Mouse (Mus musculus) liver, embryonic 15.5 days (tissue): ENCODE measurements around the gene Cstad. TPM values are rescaled to one million over a fixed set of nuclear protein-coding genes. Genes with fewer than 3 reads are reported as not detected.

Experiments used
- ATAC-seq: fragments of 200-750 bp; cut with Nextera tagmentation; 2 replicates; pipeline ENCODE4 v1.8.0; 2017; ENCODE audit warnings: moderate number of reproducible peaks, mild to moderate bottlenecking, moderate library complexity; ENCODE audit not compliant: insufficient read depth
- H3K27ac ChIP-seq: fragments of 300-500 bp; sonication (generic); replicated peaks from 2 replicates; pipeline ENCODE4 v1.5.1; 2015; ENCODE audit warnings: mild to moderate bottlenecking, inconsistent platforms
- H3K27me3 ChIP-seq: fragments of 300-500 bp; sonication (generic); 2 replicates; pipeline ENCODE4 v1.6.1; 2015; ENCODE audit warnings: mild to moderate bottlenecking, inconsistent platforms
- H3K36me3 ChIP-seq: fragments of 300-500 bp; sonication (generic); replicated peaks from 2 replicates; pipeline ENCODE4 v1.6.1; 2015; ENCODE audit warnings: moderate library complexity, mild to moderate bottlenecking, inconsistent platforms
- H3K4me1 ChIP-seq: fragments of 300-500 bp; sonication (generic); replicated peaks from 2 replicates; pipeline ENCODE4 v1.6.1; 2015; ENCODE audit warnings: inconsistent platforms
- H3K4me2 ChIP-seq: fragments of 300-500 bp; sonication (generic); 2 replicates; pipeline ENCODE4 v1.6.1; 2015; ENCODE audit warnings: moderate library complexity, mild to moderate bottlenecking, inconsistent platforms
- H3K4me3 ChIP-seq: fragments of 300-500 bp; sonication (generic); replicated peaks from 2 replicates; pipeline ENCODE4 v1.5.1; 2015; ENCODE audit warnings: mild to moderate bottlenecking, inconsistent platforms
- H3K9ac ChIP-seq: fragments of 300-500 bp; sonication (generic); 2 replicates; pipeline ENCODE4 v1.6.1; 2015; ENCODE audit warnings: moderate library complexity, mild to moderate bottlenecking, inconsistent platforms
- H3K9me3 ChIP-seq: fragments of 300-500 bp; sonication (generic); replicated peaks from 2 replicates; pipeline ENCODE4 v1.6.1; 2016; ENCODE audit warnings: inconsistent platforms
- WGBS: fragments of 180-500 bp; shearing (Covaris S2); methylation state at CpG from one replicate; pipeline ENCODE4 v1.1.7; 2015; ENCODE audit warnings: mixed read lengths; ENCODE audit not compliant: insufficient replicate concordance; 5-methylcytosine and 5-hydroxymethylcytosine counted together
- polyA plus RNA-seq: library from polyadenylated mRNA; unstranded; fragments of >200 nt; fragmentation: Nextera tagmentation; extraction: Ambion mirVana; gene quantifications from 2 replicates; pipeline ENCODE4 v1.2.1, GENCODE M21; 2015

The Cstad gene
- polyA plus RNA-seq, 1 experiment from 2014 or later, result not detected

DNA sequence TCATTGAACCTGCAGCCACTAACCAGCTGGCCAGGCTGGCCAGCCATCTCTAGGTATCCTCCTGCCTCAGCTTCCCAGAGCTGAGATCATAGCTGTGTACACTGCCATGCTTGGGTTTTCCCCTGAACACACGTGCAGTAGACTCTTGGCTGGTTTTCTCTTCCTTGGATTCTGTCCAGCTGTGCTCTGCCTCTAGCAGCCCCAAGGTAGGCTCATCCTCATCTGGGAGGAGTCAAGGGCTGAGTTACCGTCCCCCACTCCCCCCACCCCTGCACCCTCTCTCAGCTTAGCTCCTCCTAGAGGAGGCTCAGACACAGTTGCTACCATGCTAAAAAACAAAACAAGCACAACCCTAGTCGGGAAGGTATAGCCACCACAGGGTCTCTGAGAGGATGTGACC, 4.8 kb downstream of the Cstad start:
- WGBS, result 27% methylated on average over 3 of the region's 3 CpGs
- H3K9me3 ChIP-seq, result no peaks in the 10 kb centered on the region
- peaks cover 40% of the 10 kb centered on the region for H3K27me3 ChIP-seq
- no peak for ATAC-seq
- no peak overlapping the region for H3K4me2 ChIP-seq
- H3K4me3 ChIP-seq, result no peak overlapping the region
- no peak overlapping the region for H3K27ac ChIP-seq
- no peaks in the 10 kb centered on the region for H3K36me3 ChIP-seq
- no peak overlapping the region for H3K9ac ChIP-seq
- peaks cover 38% of the 10 kb centered on the region for H3K4me1 ChIP-seq

DNA sequence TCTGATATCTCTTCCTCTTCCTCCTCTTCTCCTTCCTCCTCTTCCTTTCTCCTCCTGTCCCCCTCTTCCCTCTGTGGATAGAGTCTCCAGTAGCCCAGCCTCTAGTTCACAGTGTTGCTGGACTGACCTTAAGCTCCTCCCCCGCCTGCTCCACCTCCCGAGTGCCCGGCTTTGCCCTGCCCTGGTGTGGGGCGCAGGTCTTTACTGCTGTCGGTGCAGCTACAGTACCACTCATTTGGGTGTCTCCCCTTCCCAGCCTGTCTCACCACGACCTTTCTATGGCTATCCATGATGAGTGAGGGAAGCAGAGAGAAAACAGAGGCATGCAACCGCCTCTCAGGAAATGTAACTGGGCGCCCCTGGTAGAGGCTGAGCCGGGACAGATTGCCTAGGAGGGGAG, 5.5 kb downstream of the Cstad start:
- no peak overlapping the region for H3K9ac ChIP-seq
- no peak overlapping the region for H3K4me3 ChIP-seq
- peaks cover 47% of the 10 kb centered on the region for H3K27me3 ChIP-seq
- peak overlapping the region; percentile 45 for H3K4me2 ChIP-seq
- no peaks in the 10 kb centered on the region for H3K9me3 ChIP-seq
- H3K36me3 ChIP-seq, result no peaks in the 10 kb centered on the region
- no peak for ATAC-seq
- H3K4me1 ChIP-seq, result peaks cover 38% of the 10 kb centered on the region
- 5% methylated on average over 9 of the region's 9 CpGs for WGBS
- H3K27ac ChIP-seq, result no peak overlapping the region

DNA sequence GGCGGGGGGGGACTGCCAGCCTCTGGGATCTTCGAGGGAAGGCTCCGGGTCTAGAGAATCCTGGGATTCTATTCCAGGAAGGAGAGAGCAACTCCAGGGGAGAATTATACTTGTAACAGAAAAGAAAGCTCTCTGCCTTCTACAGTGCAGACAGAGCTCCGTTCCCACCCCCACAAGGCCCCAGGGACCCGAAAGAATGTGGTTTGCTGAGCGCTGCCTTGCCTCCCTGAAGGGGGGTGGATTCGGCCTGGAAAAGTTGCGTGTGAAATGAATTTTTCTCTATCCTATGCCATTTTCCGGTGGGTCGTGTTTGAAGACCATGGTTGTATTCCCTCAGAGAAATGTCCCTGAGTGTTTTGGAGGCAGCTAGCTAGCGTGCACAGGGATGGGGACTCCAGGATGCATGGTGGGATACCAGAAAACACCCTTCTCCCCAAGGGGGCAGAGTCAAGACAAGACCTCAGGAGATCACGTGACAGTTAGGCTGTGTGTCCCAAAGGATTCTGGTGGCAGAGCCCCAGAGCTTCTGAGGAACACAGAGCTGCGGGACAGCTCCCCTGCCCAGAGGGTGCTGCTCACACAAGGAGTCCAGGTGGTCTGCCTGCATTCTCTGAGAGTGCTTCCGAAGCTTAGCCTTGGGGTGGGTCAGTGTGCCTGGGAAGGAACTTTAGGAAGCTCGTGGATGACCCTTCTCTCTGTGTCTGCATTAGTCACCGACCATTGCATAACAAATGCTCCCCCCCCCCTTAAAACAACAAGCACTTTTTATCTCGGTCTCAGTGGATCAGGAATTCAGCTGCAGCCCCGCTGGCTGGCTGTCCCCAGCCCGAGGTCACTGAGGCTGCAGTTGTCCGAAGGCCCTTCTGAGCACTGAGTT, 6.4 kb downstream of the Cstad start:
- no peak overlapping the region for H3K4me3 ChIP-seq
- WGBS, result 18% methylated on average over 20 of the region's 20 CpGs
- H3K27ac ChIP-seq, result no peak overlapping the region
- H3K4me1 ChIP-seq, result peaks cover 38% of the 10 kb centered on the region
- ATAC-seq, result no peak
- H3K9ac ChIP-seq, result no peak overlapping the region
- H3K36me3 ChIP-seq, result no peaks in the 10 kb centered on the region
- H3K4me2 ChIP-seq, result peak overlapping the region; percentile 45; the same call in 1 of the 2 replicates
- H3K9me3 ChIP-seq, result no peaks in the 10 kb centered on the region
- H3K27me3 ChIP-seq, result peaks cover 56% of the 10 kb centered on the region

DNA sequence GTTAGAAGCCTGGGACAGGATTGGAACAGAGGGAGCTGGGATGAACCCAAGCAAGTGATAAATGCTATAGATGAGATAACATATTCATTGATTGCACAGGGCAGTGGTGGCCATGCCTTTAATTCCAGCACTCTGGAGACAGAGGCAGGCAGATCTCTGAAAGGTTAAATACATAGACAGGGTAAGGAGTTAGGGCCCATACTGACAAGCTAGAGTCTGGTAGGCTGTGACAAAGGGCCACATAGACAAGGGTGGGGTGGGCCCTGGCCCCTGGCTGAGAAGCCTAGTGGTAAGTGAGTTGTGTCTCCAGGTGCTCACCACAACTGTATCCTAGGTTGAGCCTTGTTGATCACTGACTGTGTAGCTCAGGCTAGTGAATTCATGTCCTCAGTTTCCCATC, 7.6 kb downstream of the Cstad start:
- Histone ChIP-seq H3K4me3 (no peak overlapping the region), H3K4me1 (peaks cover 38% of the 10 kb centered on the region), H3K9ac (no peak overlapping the region), H3K36me3 (no peaks in the 10 kb centered on the region), H3K4me2 (no peak overlapping the region), H3K9me3 (no peaks in the 10 kb centered on the region), H3K27me3 (peaks cover 67% of the 10 kb centered on the region), H3K27ac (no peak overlapping the region)
- no peak for ATAC-seq

DNA sequence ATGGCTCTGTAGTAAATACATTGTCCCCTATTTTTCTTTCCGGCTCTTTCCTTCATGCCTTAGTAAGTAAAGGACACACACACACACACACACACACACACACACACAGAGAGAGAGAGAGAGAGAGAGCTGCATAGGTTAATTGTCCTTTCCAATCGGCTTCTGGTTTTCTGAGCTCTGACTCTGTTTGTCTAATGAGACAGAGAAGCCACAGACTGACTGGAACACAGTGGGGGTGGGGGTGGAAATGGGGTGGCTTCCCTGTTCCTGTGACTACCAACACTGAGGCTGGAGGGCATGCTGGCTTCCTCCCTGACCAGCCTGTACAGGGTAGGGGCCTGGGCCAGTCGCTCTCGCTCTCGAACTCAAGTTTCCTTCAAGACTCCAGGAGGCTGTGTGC, 8.9 kb downstream of the Cstad start:
- peaks cover 71% of the 10 kb centered on the region for H3K27me3 ChIP-seq
- H3K9me3 ChIP-seq, result no peaks in the 10 kb centered on the region
- H3K4me1 ChIP-seq, result peaks cover 38% of the 10 kb centered on the region
- no peak overlapping the region for H3K27ac ChIP-seq
- no peak overlapping the region for H3K9ac ChIP-seq
- no peak overlapping the region for H3K4me2 ChIP-seq
- ATAC-seq, result no peak
- no peaks in the 10 kb centered on the region for H3K36me3 ChIP-seq
- no peak overlapping the region for H3K4me3 ChIP-seq
- 52% methylated on average over 5 of the region's 5 CpGs for WGBS

DNA sequence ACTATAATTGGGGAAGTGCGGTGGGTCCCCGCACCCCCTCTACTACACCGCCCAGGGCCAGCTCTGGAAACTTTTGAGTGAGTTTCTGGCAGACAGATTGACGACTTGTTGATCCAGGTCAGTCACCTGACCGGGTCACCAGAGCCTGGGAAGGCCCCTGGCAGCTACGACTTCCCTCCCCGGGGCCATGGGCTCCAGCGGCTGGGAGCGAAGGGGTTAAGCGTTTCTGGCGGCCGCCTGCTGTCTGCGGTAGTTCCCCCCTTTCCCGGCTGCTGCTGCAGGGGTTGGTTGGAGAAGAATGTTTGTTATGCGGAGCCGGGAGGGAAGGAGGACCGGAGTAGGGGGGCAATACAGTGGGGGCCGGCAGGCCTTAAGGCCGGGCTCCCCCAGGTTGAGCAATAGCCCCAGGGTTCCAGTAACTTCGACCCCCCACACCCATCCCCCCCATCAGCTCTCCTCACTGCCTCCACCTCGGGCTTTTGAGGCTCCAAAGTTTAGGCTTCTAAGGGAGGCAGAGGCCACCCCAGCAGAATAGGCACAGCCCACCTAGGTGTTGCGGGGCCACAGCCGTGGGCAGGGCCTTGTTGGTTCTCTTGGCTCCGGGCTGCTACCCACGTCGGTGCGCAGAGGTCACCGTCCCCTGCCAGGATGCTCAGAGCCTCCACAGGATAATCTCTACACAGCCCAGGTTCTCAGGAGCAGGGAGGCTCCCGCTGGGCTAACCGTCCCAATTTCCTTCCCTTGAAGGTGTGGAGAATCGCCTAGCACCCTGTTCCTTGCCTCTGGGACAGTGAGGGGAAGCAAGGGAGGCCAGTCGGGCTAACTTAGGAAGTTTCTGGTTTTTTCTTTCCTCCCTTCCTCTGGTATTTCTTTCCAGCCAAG, 10.3 kb downstream of the Cstad start:
- Histone ChIP-seq H3K9ac (no peak overlapping the region), H3K27me3 (peaks cover 66% of the 10 kb centered on the region), H3K36me3 (no peaks in the 10 kb centered on the region), H3K9me3 (no peaks in the 10 kb centered on the region), H3K4me1 (peaks cover 38% of the 10 kb centered on the region), H3K4me2 (peak overlapping the region; percentile 36), H3K27ac (no peak overlapping the region), H3K4me3 (no peak overlapping the region)
- ATAC-seq, result peak; percentile 12; the same call in 1 of the 2 replicates
- 4% methylated on average over 29 of the region's 32 CpGs for whole genome bisulfite sequencing

DNA sequence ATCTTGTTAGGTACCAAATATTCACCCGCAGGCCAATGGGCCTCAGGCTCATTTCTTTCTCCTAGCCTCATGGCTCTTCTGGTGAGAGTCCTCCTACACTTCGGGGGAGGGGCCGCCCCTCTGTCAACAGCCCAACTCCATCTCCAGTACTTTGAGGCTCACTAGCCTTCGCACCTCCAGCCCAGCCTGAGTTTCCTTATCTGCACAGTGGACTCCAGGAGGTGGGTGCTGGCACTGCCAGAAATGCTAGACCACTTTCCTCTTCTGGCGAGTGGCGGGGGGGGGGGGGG, 10.9 kb downstream of the Cstad start:
- no peak overlapping the region for H3K4me3 ChIP-seq
- peaks cover 60% of the 10 kb centered on the region for H3K27me3 ChIP-seq
- no peak overlapping the region for H3K9ac ChIP-seq
- H3K9me3 ChIP-seq, result no peaks in the 10 kb centered on the region
- H3K4me2 ChIP-seq, result no peak overlapping the region
- 12% methylated on average over 4 of the region's 6 CpGs for WGBS
- no peak overlapping the region for H3K27ac ChIP-seq
- H3K36me3 ChIP-seq, result no peaks in the 10 kb centered on the region
- H3K4me1 ChIP-seq, result peaks cover 33% of the 10 kb centered on the region
- no peak for ATAC-seq

DNA sequence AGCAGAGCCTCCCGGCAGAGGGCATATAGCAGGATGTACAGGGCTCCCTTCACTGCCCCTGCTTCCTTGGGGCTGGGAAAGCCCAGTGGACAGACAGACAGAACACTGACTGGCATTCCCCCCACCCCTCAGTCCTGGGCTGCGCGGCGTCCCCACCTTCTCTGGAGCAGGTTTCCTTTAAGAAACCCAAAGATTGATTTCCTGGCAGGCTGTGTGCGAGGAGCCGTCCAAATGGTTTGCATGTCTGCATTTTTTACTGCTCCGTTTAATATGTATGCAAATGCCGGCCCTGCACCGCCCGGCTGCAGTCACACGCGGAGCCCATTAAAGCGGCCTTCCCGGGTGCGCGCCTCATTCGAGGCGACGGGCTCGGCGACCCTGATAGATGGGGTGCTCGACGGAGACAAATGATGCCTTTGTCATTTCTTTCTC, 11.8 kb downstream of the Cstad start:
- Histone ChIP-seq H3K9me3 (no peaks in the 10 kb centered on the region), H3K4me1 (peaks cover 23% of the 10 kb centered on the region), H3K27me3 (peaks cover 51% of the 10 kb centered on the region), H3K36me3 (no peaks in the 10 kb centered on the region), H3K4me3 (no peak overlapping the region), H3K27ac (no peak overlapping the region), H3K9ac (no peak overlapping the region), H3K4me2 (no peak overlapping the region)
- 49% methylated on average over 23 of the region's 23 CpGs for WGBS
- ATAC-seq, result no peak

DNA sequence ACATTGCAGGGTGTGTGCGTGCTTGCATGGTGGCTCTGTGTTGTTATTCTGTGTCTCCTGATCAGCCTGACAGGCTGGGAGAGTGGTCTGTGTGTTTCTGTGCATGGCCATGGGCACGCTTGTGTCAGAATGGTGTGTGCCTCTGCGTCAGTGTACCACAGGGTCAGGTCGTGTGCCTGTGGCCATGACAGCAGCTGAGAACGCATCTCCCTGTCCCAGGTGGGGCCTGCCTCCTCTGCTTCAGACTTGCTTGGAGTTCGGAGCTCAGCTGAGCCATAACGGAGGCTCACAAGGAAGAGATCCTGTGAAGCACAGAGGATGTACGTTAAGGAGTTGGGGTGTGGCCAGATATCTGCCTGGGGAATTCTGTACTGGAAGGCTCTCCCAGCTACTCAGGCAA, 13.1 kb downstream of the Cstad start:
- Histone ChIP-seq H3K27ac (no peak overlapping the region), H3K36me3 (no peaks in the 10 kb centered on the region), H3K4me1 (peaks cover 23% of the 10 kb centered on the region), H3K4me3 (no peak overlapping the region), H3K27me3 (peaks cover 46% of the 10 kb centered on the region), H3K4me2 (no peak overlapping the region), H3K9me3 (no peaks in the 10 kb centered on the region), H3K9ac (no peak overlapping the region)
- ATAC-seq, result no peak
- 60% methylated on average over 8 of the region's 8 CpGs for WGBS

DNA sequence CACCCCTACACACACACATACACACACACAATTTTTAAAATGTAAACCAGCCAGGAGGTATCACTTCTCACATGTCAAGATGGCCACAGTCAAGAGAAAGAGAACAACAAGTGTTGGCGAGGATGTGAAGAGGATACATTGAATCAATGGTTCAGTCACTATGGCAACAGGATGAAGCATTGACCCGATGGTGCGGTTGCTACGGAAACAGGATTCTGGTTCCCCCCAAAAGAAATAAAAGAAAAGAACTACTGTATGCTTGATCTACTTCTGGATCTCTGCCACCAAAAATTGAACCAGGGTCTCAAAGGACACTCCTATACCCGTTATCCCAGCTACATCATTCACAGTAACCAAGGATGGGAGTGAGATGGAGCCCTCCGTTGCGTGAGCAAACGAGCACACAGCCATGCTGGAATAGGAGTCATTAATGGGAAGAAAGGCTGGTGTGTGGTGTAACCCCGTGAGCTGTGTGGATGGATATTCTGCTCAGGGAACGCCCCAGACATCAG, 13.9 kb downstream of the Cstad start:
- no peaks in the 10 kb centered on the region for H3K9me3 ChIP-seq
- no peak overlapping the region for H3K27ac ChIP-seq
- peaks cover 44% of the 10 kb centered on the region for H3K27me3 ChIP-seq
- H3K4me1 ChIP-seq, result peaks cover 19% of the 10 kb centered on the region
- H3K36me3 ChIP-seq, result no peaks in the 10 kb centered on the region
- WGBS, result 69% methylated on average over 10 of the region's 10 CpGs
- H3K4me2 ChIP-seq, result no peak overlapping the region
- no peak for ATAC-seq
- H3K4me3 ChIP-seq, result no peak overlapping the region
- H3K9ac ChIP-seq, result no peak overlapping the region

DNA sequence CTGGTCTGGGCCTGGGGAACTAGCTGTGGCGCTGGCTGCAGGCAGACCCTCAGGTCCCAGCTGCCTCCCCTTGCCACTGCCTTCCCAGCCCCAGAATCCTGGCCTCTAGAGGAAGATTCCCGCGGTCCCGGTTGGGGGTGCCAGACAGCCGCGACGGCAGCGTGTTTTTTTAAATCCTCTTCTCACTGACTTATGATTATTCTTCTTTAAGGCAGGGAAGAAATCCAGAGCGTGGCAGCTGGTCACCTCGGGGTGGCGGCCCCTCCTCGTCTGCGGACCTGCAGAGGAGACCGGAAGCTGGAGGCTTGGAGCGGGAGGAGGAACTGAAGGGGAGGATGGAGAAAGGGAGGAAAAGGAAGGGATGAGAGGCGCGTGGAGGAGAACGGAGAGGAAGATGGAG, 18.7 kb downstream of the Cstad start:
- H3K27ac ChIP-seq, result no peak overlapping the region
- H3K36me3 ChIP-seq, result no peaks in the 10 kb centered on the region
- peak overlapping the region; percentile 20 for H3K4me2 ChIP-seq
- H3K27me3 ChIP-seq, result peaks cover 4% of the 10 kb centered on the region; the same call in 1 of the 2 replicates
- H3K4me1 ChIP-seq, result peaks cover 8% of the 10 kb centered on the region
- no peak for ATAC-seq
- H3K9ac ChIP-seq, result no peak overlapping the region
- H3K9me3 ChIP-seq, result no peaks in the 10 kb centered on the region
- no peak overlapping the region for H3K4me3 ChIP-seq
- WGBS, result 10% methylated on average over 18 of the region's 18 CpGs
